Mouse (Mus musculus): Measurements from ENCODE around the gene Mageb2.
"Not testable (repeated sequence)": the region's sequence is repeated elsewhere in the genome, so short reads cannot be mapped to it uniquely, and the experiment has no call there.

Mageb2 gene

GRCm38 (mm10) chrX:91331390-91331789, at the start of gene Mageb2:
Gene Mageb2, plus strand, starts transcription at chrX:91331690.
- DNase-seq (ENCODE audit: low read depth, low spot score), result not testable (repeated sequence)

- not testable (repeated sequence) for DNase-seq (ENCODE audit: low read depth, low spot score)
Observed at GRCm38 (mm10) chrX:91313256-91313655, 18.2 kb upstream of the Mageb2 start.

Data from skeletal muscle tissue, adult 2 months (tissue).